1 mouse cellular context compared by ENCODE assay signal in the genomic region with DNA sequence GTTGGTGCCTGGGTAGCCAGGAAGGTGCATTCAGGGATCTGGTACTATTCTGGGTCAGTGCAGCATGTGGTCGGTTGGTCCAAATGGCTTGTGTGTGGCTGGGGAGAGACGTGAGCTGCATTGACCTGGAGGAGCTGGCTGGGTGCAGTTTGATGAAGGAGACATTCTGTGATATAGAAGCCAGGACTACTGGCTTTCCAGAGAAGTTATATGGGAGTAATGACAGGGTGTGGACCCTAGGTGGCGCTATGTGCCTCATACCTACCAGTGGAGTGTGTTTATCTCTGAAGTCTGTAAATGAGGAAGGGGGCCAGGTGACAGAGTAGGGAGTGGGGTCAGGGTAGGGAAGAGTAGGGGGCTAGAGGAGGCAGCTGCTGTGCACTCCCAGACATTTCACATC.
TF ChIP-seq lines count a peak whose summit lies in the region.

No protein-coding gene starts in this region.

TF ChIP-seq in MEL, 35 proteins besides CTCF, POLR2A, EP300 and RAD21 (continued from another document):
- TF ChIP-seq MXI1 (IDR thresholded peaks at IDR 0.05; ENCODE audit: low read depth, low read length), result no peak
- TF ChIP-seq POLR2AphosphoS2 (IDR thresholded peaks at IDR 0.05; ENCODE audit: low read length), result no peak
- TF ChIP-seq NELFE (IDR thresholded peaks at IDR 0.05; ENCODE audit: low read depth, low read length), result no peak
- TF ChIP-seq TAL1 (IDR thresholded peaks at IDR 0.05; ENCODE audit: low read length), result no peak
- no peak for TF ChIP-seq ZKSCAN1 (IDR thresholded peaks at IDR 0.05; ENCODE audit: low read depth, low read length)
- no peak for TF ChIP-seq POLR2AphosphoS5 (IDR thresholded peaks at IDR 0.05; ENCODE audit: borderline replicate concordance, low read depth, low read length)
- TF ChIP-seq HCFC1 (IDR thresholded peaks at IDR 0.05; ENCODE audit: low read depth, low read length), result no peak
- TF ChIP-seq ZC3H11A (IDR thresholded peaks at IDR 0.05; ENCODE audit: low read depth, low read length), result no peak
